Mouse (Mus musculus): ENCODE results near the gene Rnf212b.

Gene Rnf212b

DNA sequence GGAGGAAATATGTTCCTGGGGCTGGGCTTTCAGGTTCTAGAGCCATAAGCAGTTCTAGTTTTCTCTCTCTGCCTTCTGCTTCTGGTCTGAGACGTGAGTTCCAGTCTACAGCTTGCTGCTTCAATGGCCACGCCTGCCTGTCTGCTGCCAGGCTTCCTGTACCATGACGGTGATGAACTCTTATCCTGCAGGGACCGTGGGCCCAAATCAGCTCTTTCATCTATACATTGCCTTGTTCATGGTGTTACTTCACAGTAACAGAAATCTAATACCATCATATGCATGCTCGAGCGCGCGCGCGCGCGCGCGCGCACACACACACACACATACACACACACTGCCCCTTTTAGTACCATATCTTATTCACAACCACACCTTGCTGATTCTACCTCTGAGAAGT, 17.2 kb upstream of the Rnf212b start:
- DNase-seq (ENCODE audit: low spot score) = no peak

DNA sequence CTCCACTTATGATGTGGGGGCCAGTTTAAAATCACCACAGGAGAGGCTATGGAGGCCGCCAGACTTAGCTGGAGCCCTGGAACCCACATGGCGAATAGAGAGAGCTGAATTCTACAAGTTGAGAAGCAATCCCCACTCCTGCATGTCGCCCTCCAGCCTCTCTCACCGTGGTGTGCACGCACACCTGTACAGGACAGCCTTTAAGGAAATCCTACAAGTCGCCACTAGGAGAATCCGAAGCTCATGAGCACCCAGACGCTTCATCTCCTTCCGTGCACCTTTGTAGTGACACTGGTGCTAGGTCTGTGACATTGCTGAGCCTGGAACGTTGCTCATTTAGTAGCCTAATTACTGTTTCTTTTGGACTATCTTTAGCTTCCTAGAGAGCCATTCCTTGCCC, 14.3 kb upstream of the Rnf212b start:
- DNase-seq (ENCODE audit: low spot score) = no peak

DNA sequence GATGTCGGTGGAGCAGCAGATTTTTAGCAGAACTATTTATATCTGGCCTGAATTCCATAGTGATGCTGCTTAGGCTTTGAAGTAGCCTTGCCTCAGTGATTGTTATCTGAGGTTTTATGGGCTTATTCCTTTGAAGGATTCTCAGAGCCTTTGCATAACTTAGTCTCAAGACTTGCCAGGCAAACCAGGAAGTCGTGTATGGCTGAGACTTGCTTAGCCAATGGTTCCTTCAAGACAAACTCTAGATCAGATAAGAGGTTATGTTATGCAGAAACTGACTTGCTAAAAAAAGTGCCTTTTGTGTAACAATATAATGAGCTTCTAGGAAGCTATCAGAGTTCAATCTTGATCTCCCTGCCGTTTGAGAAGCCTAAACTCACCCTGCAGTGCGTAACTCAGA, 11.5 kb upstream of the Rnf212b start:
- DNase-seq (ENCODE audit: low spot score) = no peak

DNA sequence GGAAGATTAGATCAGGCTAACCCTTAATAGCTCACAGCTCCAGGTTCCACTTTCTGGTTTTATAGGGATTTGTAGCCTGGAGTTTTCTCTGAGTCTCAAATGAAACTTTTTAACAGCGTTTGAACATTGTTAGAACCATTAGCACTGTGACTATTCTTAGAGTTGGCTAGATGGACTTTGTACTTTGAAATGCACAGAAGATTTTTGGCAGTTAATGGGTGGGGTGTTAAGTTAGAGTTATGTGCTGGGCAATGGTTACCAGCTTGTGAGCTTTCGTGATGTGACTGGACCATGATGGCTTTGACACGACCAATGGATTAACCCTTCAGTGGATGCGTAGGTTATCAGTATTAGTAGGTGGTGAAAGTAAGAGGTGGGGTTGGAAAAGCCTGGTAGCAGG, 7.8 kb upstream of the Rnf212b start:
- DNase-seq (ENCODE audit: low spot score) = no peak

DNA sequence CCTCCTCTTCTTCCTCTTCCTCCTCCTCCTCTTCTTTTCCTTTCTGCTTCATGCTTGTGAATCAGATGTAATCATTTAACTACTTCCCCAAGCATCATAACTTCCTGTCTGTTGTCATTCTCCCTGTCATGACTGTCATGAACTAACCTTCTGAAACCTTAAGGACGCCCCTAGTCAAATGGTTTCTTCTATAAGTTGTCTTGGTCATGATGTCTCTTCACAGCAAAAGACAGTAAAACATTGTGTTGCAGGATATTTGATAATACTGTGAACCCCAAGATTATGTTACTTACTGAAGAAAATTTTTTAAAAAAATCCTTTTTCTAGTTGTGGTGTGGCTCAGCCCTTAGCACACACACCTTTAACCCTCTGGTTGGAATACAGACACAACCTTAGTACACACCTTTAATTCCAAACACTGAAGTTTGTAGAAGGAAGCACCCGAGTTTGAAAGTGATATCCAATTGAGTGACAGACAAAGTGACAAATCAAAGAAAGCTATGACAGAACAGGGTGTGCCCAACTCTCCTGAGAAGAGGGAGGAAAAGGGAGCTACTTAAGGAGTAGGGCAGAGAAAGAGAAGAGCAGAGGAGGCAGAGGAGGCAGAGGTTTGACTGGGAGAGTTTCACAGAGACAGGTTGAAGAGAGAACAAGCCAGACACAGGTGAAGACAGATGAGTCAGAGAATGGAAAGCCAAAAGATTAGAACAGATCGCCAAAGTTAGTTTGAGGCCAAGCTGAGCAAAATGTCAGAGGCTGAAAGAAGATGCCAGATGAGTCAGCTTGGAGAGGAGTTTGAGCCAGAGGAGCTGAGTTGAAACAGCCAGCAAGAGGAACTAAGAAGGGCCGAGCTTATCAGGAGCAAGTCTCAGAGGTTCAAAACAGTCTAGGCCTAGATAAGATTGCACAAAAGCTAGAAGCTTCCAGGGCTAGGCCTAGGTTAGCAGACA, 4.9 kb upstream of the Rnf212b start:
- DNase-seq (ENCODE audit: low spot score) = no peak

DNA sequence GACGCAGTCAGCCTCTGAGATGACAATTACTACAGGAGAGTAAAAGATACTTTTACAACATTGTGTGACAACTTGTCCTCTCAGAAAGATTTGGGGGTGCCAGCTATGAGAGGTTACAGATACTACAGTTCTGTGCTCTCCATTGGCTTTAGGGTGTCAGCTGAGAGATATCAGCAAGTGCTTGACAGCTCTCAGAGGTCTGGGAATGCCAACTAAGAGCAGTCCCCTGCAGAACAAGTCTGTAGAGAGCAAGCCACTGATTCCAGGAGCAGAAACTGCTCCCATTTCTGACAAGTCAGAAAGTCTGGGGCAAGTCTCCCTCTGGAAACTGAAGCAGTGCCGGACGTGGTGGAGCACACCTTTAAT, 4.3 kb upstream of the Rnf212b start:
- no peak for DNase-seq (ENCODE audit: low spot score)

DNA sequence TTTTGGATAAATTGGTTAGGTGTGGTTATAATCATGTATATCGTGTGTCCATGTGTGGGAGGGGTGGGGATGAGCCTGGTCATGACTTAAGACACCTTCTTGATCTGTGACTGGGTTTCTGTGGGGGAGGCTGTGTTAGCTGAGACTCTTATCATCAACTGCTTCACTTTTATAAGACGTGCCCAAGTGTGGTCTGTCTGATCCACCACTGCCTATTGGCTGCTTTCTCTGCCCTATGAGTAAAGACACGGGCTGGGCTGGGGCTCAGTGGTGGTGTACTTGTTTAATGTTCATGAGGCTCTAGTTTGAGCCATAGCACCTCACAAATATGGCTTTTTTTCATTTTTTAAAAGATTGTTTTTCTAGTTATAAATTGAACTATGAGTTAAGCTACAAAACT, 1.8 kb downstream of the Rnf212b start:
- DNase-seq (ENCODE audit: low spot score) = no peak

DNA sequence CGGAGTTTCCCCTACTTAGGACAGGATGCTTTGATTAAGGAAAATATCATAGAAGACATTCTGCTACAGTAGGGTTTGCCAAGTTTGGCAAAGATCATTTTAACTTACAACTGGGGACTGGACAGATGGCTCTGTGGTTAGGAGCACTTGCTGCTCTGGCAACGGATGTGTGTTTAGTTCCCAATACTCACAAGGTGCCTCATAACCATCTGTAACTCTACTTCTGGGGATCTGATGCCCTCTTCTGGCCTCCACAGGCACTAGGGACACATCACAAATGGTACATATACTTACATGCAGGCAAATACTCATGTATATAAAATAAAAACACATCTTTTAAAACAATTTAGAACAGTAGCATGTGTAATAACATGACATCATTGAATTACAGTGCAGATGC, 3.9 kb downstream of the Rnf212b start:
- peak; percentile 23 for DNase-seq (ENCODE audit: low spot score)

DNA sequence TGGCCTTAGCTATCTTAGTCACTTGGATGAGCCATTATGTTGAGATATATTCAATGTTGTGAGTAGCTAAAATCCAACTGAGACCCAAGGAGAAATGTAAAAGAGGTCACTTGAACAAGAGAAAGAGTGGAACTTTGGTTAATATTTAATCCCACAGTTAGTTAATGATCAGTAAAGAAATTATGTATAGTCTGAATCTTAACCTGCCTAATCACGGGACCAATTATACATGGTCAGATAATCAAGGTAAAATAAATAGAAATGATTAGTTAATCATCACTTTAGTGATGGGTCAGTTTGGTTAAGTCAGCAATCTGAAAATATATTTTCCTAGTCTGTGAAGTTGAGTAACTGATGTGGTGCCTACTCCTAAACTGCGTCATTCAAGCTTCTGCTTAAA, 8.4 kb downstream of the Rnf212b start:
- DNase-seq (ENCODE audit: low spot score) = no peak

DNA sequence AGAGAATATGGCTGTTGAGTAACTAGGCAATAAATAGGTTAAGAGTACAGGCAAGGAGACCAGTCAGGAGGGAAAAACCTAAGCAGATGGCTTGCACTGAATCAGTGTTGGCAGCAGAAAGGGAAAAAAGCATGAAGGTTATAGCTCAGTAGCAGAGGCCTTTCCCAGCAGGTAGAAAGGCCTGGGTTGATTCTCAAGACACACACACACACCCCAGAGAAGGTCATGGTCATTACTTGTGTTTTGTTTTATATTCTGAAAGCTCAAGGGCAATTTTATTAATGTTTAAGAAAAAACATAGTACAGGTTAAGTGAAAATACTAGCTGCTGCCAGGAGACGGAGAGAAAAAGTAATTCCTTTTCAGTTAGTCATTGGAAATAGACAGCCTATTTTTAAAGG, 9.8 kb downstream of the Rnf212b start:
- no peak for DNase-seq (ENCODE audit: low spot score)

DNA sequence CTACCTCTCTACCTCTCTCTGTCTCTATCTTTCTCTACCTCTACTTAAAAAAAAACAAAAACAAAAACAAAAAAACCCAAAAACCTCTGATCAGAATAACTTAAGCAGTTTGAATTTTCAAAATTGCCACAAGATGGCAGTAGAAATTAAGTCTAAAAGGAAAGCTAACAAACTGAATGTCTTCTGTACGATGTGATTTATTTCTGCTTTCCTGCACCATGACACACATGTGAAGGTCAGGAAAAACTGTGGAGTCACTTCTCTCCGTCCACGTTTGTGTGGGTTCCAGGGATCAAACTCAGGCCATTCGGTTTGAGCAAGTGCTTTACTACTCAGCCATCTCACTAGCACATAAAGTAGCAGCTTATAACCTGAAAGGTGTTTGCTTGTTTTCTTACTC, 29.5 kb downstream of the Rnf212b start:
- peak; percentile 70 for DNase-seq (ENCODE audit: low spot score)

DNA sequence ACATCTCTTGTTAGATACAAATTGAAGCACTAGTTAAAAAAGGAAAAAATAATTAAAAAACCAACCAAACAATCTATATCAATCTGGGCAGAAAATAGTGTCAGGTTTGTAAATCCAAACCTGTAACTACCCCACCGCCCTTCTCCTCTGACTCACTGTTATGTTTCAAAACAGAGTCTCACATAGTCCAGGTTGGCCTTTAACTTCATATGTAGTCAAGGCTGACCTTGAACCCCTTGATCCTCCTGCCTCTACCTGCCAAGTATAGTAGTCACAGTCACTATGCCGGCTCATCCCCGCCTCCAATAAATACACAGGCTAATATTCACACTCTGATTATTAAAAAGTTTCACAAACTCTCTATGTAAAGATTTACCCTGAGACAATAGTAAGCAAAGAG, 41.8 kb downstream of the Rnf212b start:
- DNase-seq (ENCODE audit: low spot score) = no peak

DNA sequence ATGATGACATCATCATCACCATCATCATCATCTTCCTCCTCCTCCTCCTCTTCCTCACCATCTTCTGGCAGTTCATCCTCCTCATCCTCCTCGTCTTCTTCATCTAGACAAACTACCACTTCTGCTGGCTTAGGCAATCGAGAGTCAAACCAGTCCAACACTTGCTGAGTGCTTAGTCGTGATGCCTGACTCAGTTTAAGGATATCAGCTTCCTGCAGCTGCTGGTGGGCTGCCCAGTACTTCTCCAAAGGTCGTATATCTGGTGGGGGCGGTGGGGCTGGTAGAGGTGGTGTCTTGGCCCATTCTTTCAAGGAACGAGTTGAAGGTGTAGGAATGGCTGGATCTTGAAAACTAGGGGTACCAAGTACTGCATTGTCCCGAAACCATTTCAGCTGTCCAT, 42.8 kb downstream of the Rnf212b start:
- DNase-seq (ENCODE audit: low spot score) = no peak

DNA sequence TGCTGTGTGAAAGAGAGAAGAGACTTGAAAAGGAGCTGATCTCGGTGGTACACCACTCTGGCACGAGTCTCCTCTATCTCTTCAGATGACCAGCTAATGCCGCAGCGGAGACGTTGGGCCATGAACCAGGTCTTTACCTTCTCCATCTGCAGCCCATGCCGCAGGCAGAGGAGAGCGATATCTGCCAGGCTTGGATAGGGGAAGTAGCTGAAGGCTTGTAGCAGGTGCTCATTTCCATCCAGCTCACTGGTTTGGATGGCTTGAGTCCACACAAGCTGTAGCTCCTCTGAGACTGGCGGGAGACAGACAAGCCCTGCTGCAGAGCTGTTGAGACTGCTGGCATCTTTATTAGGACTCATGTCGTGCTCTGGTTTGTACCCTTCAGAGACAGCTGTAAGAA, 44.0 kb downstream of the Rnf212b start:
- DNase-seq (ENCODE audit: low spot score) = no peak

DNA sequence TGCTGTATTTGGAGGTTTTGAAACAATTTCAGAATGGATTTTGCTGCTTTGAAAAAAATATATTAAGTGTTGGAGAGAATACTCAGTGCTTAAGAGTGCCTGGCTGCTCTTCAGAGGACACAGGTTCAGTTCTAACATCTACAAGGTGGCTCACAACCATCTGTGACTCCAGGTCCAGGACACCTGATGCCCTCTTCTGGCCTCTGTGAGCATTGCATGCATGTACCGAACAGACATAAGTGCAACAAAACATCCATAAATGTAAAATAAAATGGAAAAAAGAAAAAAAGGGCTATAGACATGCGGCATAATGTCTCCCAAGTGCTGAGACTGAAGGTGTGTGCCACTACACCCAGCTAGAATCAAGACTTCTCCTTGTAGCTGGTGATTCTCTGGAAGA, 46.6 kb downstream of the Rnf212b start:
- peak; percentile 65 for DNase-seq (ENCODE audit: low spot score)

DNA sequence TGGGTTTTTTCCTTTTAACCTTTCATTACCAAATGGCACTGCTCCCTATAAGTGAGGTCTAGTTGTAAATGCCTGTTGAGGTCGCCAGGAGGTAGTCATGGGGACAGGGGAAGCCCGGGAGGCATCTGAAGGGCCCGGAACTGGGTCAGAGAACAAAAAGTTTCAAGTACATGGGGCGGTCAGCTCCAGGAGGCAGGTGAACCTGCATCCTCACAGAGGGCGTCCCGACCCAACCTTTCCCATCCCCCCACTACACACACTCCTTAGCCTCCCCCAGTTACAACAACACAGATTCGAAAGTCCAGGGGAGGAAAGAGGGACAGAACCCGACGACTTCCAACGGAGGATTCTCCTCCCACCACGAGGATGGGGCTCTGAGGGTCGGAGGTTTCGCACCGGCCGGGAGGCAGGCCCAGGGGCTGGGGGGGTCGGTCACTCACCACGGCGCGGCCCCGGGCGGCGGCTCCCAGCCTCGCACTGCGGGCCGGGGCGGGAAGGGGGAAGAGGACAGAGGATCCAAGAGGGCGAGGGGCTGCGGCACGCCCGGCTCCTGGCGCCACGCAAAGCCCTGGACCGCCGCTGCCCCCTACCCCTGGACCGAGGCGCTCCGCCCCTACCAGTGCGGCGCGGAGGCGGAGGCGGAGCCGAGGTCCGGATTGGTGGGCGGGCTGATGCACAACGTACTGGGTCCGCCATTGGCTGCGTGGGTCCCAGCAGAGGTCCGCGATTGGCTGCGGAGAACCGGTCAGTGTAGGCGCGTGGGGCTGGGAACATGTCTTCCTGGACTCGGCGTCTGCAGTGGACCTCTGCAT, 49.8 kb downstream of the Rnf212b start:
- peak; percentile 95 for DNase-seq (ENCODE audit: low spot score)

DNA sequence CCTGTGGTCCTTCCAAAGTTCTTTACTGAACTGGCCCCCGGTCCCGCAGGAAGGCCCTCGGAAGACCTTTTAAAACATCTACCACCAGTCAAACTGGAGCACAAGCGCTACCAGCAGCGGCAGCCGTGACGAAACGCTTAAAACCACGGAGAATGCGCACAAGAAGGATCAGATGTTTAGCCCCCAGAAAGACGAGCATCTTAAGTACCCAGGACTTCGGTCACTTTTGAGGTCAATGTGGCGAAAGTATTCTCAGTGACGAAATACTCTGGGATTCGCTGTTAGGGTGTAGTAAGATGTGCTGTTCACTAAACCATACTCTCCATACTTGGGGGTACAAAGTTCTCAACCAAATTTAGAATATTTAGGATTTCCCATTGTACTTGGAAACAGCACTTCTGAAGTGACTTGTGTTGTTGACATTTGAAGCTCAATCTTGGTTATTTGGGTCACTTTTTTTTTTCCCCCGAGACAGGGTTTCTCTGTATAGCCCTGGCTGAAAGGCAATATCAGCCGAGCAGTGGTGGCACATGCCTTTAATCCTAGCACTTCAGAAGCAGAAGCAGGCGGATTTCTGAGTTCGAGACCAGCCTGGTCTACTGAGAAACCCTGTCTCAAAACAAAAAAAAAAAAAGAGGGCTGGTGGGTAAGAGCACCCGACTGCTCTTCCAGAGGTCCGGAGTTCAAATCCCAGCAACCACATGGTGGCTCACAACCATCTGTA, 50.5 kb downstream of the Rnf212b start:
- DNase-seq (ENCODE audit: low spot score) = peak; percentile 57

DNA sequence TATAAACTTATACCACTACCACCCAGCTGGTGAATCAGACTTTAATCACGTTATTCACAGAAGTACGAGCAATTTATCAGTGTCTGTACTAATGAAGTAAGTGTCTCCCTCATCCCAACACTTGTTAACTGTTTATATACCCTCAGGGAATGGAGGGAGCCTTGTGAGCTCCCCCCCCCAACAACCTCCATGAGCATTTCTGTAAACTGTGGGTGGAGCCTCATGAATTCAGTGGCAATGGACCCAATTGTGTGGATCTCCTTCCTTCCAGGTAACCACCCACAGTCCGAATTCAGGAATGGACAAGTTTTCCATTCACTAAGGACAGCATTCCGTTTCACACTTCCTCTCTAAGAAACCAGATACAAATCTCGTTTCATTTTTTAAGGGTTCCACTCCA, 51.7 kb downstream of the Rnf212b start:
- DNase-seq (ENCODE audit: low spot score) = no peak

DNA sequence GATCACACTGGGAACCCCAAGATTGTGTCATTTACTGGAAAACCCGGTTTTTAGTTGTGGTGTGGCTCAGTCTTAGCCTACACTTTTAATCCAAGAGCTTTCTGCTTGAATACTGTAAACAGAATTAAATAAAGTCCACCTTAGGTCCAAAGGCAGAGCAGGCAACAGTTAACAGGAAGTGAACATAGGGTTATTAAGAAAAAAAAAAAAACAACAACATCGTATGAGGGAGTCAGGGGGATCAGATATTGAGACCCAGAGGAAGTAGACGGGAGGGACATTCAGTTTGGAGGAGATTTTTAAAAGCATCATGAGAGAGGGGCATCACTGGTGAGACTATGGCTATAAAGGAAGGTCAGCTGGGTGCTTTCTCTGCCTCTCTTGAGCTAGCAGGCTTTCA, 52.3 kb downstream of the Rnf212b start:
- DNase-seq (ENCODE audit: low spot score) = no peak

DNA sequence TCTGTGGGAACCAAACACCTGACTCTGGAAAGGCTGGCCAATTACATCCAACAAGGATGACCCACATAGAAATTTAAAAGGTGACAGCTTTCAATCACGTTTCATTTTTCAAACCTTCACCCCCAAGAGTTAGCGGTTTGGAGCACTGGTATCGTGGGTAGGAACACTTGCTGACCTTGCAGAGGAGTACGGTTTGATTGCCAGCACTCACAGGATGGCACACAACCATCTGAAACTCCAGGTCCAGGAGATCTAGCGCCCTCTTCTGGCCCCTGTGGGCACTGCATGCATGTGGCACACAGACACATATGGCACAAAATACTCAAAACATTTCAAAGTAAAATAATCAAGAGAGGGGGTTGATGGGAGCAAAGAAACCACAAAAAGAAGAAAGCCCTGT, 53.0 kb downstream of the Rnf212b start:
- no peak for DNase-seq (ENCODE audit: low spot score)

DNA sequence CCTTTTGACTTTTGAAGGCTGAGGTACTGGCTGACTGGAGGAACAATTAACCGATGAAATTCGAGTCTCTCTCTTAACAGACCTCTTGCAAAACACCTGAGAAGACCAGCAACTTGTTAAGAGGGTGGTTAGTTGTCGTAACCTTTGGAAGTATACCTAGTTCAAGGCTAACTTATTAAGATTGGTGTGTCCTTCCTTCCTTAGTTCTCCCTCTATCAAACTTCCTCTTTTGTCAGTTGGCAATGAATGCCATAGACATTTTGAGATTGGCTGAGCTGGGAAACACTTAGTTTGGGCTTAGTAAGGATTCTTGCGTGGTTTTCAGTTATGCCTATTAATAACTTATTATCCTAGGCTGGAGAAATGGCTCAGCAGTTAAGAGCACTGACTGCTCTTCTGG, 54.1 kb downstream of the Rnf212b start:
- no peak for DNase-seq (ENCODE audit: low spot score)

DNA sequence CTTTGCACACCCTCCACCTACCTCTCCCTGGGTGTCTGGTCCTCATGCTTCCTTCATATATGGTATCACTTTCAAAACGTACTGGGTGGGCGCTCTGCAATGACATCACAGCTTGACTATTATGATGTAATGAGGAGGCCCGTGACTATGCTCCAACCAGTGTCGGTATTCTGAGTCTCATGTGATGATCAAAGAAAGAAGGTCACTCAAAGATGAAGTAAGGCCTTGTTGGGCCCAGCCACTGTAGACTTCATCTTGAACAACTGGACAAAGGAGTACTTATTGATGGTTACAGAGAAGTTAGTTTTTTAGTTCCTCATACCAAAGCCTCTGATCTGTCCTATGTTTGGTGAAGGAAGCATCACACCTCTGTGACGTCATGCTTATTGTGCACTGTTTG, 56.9 kb downstream of the Rnf212b start, which contains the start of gene Homez:
TSS of gene Homez (minus strand) at position 101 of the 400 bp plus-strand sequence.
- no peak for DNase-seq (ENCODE audit: low spot score)

DNA sequence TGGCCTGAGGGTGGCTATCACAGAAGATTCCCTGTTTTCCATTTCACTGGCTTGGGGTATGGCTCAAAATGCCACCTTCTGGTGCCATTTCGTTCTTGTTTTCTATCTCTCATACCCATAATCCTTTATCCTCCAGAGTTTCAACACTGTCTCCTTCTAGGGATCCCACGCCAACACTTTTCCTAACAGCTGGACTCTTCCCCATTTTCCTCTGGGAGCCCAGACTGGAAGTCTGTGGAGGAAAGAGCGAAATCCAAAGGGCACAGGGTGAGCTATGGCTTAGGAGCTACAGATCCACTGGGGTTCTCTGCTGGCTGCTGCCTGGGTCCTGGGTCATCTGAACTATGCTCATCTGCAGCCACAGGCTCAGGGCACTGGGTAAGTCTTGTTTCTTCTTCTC, 60.2 kb downstream of the Rnf212b start:
- no peak for DNase-seq (ENCODE audit: low spot score)

Data from MN1 (cell line).